In the genomic region with DNA sequence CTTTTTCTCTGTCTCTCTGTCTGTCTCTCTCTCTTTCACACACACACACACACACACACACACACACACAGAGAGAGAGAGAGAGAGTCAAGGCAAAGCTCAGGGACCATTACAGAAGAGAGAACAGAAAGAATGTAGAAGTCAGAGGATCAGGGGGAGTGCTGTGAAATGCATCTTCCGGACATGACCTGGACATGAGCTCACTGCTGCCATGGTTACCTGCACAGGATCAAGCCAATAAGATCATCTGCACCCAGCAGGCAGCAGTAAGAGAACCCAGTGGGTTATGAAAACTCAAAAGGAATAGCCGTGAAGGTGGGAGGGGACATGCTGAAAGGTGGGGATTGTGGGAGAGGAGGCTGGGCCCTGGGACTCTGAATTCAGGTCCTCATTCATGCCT, we compare ENCODE assay signal across 16 mouse cellular contexts. TPM values are rescaled to one million over a fixed set of nuclear protein-coding genes. Genes with fewer than 3 reads are reported as not detected.
"Had no signal": no experiment of that assay in that cellular context is flagged by ENCODE, and none has a peak within 500 bp of the region (broad histone marks: within the 10 kb centered on the region; RNA-seq: fewer than 3 reads in every experiment).

No protein-coding gene starts in this region.

- H3K4me1 ChIP-seq: megakaryocyte, embryonic 14.5 days had no signal

- H3K27me3 ChIP-seq: midbrain, embryonic 13.5 days had no signal

- ATAC-seq: midbrain, embryonic 13.5 days had no signal

- H3K9ac ChIP-seq: liver, embryonic 13.5 days; lung, embryonic 14.5 days; midbrain, embryonic 13.5 days had no signal

- H3K9me3 ChIP-seq: liver, embryonic 13.5 days; megakaryocyte, embryonic 14.5 days; midbrain, embryonic 10.5 days; midbrain, embryonic 13.5 days had no signal

- H3K36me3 ChIP-seq: liver, embryonic 13.5 days had no signal

- H3K27ac ChIP-seq: left cerebral cortex, adult 2 months; liver, embryonic 13.5 days; midbrain, embryonic 10.5 days; midbrain, embryonic 13.5 days had no signal

- DNase-seq: kidney, adult 2 months; kidney, postnatal 10 days; kidney, postnatal 36 days; layer of hippocampus, postnatal 36 days; liver, embryonic 13.5 days; lung, embryonic 14.5 days; lung, postnatal 10 days; lung, postnatal 36 days; thymus, adult 18-20 months; thymus, postnatal 36 days had no signal

- H3K4me3 ChIP-seq: left cerebral cortex, adult 2 months; liver, embryonic 13.5 days; megakaryocyte, embryonic 14.5 days; midbrain, embryonic 10.5 days; midbrain, embryonic 13.5 days had no signal

- H3K4me2 ChIP-seq: liver, embryonic 13.5 days; lung, embryonic 14.5 days; midbrain, embryonic 13.5 days had no signal

RNA-seq across cellular contexts. Expression of a gene that starts 5.8 kb away (rescaled TPM):
- total RNA-seq: layer of hippocampus, postnatal 36 days had no signal
- polyA plus RNA-seq: kidney, adult 2 months; liver, embryonic 13.5 days; spleen, adult 2 months; testis, adult 2 months had no signal
